Mouse (Mus musculus): ENCODE data around the gene Gm27021.

The Gm27021 gene

GRCm38 (mm10) chr8:120632969-120633664 is 34.8 kb downstream of the Gm27021 start:
- TF ChIP-seq GATA4 (IDR thresholded peaks at IDR 0.05; ENCODE audit: insufficient replicate concordance, low read length): no peak

GRCm38 (mm10) chr8:120631441-120632375 is 36.2 kb downstream of the Gm27021 start:
- no peak for TF ChIP-seq GATA4 (IDR thresholded peaks at IDR 0.05; ENCODE audit: insufficient replicate concordance, low read length)

DNA sequence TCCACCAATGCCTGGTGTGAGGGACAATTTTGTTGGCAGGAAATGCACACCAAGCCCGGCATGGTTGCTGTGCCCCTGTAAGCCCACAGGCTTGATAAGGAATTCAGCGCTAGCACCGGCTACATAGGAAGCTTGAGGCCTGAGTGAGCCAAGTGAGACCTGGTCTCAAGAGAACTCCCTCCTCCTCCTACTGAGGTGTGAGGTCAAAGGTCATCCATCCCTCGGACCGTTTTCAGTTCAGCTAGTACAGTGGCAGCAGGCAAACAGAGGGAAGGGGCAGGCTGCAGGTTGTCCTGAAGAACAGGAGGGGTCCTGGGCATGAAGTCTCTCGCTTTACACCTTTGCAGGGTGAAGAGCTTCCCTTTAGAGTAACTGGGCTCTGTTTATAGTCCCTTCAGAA is 37.0 kb downstream of the Gm27021 start:
- no peak for TF ChIP-seq GATA4 (IDR thresholded peaks at IDR 0.05; ENCODE audit: insufficient replicate concordance, low read length)

- no peak for TF ChIP-seq GATA4 (IDR thresholded peaks at IDR 0.05; ENCODE audit: insufficient replicate concordance, low read length)
These were observed 37.8 kb downstream of the Gm27021 start for GRCm38 (mm10) chr8:120630031-120630430.

GRCm38 (mm10) chr8:120627298-120627697 is 40.6 kb downstream of the Gm27021 start:
- no peak for TF ChIP-seq GATA4 (IDR thresholded peaks at IDR 0.05; ENCODE audit: insufficient replicate concordance, low read length)

- TF ChIP-seq GATA4 (IDR thresholded peaks at IDR 0.05; ENCODE audit: insufficient replicate concordance, low read length): no peak
These were observed 41.4 kb downstream of the Gm27021 start for GRCm38 (mm10) chr8:120626461-120626860.

DNA sequence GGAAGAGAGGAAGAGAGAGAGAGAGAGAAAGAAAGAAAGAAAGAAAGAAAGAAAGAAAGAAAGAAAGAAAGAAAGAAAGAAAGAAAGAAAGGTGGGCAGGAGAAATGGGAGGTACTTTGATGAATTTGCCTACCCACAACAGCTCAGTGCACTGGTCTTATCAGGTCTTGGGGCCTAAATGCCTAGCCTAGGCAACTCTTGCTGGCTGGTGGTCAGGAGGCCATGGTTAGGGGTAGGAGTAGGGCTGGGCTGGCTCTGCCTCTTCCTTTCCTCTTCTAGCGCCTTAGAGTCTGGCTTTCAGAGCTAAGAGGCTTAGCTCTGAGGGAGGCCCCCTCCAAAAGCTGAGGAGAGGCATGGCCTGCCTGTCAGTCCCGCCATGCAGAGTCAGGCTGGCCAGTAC is 44.3 kb downstream of the Gm27021 start:
- no peak for TF ChIP-seq GATA4 (IDR thresholded peaks at IDR 0.05; ENCODE audit: insufficient replicate concordance, low read length)

DNA sequence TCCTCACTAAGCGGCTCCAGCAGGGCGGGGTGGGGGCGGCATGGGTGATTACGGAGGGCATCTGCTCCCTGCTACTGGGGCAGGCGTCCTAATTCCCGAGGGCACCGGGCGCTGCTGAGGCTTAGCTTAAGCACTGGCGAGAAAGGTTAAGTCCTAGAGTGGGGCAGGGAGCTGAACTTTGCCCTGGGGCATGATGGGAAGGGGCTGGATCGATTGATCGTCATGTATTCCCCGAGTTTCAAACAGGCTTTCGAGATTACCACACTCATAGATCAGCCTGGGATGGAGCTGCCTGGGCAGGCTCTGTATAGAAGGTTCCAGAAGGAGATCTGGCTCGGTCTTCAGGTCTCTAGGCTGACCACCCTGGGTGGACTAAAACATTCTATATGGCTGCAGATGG is 45.7 kb downstream of the Gm27021 start:
- no peak for TF ChIP-seq GATA4 (IDR thresholded peaks at IDR 0.05; ENCODE audit: insufficient replicate concordance, low read length)

DNA sequence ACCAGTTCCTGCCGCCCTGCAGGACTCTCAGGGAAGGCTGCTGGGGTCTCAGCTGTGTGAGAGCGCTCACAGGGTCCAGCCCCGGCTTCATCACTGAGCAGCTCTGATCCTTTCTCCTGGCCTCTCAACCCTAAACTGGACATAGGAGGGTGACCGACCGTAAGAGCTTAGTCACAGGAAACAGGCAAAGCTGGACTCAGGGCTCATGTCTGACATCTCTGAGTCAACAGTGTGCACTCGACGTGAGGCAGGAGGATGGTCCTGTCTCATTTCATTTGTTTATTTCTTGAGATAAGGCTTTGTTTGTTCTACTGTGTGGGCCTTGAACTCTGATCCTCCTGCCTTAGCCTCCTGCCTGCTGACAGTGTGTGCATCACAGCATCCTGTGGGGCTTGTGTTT is 47.4 kb downstream of the Gm27021 start:
- TF ChIP-seq GATA4 (IDR thresholded peaks at IDR 0.05; ENCODE audit: insufficient replicate concordance, low read length): no peak

GRCm38 (mm10) chr8:120619235-120620180 is 48.4 kb downstream of the Gm27021 start:
- TF ChIP-seq GATA4 (IDR thresholded peaks at IDR 0.05; ENCODE audit: insufficient replicate concordance, low read length): no peak

GRCm38 (mm10) chr8:120618110-120618509 is 49.8 kb downstream of the Gm27021 start:
- TF ChIP-seq GATA4 (IDR thresholded peaks at IDR 0.05; ENCODE audit: insufficient replicate concordance, low read length): no peak

DNA sequence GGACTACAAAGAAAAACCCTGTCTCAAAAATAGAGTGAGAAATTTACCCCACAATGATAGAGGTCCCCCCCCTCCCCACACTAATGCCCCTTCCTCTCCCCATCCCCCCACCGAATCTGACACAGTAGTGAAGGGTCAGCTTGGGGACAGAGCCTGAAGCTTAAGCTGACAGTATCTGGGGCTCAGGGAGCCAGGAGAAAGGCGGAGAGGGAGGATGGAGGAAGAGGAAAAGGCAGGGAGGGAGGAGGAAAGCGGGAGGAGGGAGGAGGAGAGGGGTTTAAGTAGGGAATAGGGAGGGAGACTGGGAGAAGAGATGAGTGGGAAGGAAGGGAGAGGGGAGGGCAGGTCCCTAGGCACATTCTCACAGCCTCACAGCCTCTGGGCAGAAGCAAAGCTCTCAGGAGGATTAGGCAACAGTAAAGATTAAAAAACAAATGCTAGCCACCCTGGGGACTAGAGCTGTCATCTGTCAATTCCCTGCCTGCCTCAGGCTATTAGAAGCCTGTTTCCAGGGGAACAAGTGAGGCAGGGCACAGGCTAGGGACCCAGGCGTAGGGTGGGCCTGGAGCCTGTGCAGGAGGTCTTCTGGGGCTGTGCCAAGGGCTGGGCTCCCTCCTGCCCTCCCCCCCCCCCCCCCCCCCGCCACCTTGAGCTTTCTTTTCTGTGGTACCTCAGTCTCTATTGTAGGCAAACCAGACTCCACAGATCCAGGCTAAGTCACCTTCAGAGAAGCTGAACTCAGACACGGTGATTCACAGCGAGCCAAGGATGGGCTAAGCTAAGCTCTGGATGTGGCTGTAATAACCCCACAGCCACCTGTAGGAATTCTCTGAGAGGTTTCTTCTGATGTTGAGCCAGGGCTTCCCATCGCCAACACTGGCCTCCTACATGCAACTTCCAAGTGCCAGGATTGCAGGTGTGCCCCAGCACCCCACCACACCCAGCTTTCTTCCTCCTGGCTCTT is 50.9 kb downstream of the Gm27021 start:
- TF ChIP-seq GATA4 (IDR thresholded peaks at IDR 0.05; ENCODE audit: insufficient replicate concordance, low read length): no peak

DNA sequence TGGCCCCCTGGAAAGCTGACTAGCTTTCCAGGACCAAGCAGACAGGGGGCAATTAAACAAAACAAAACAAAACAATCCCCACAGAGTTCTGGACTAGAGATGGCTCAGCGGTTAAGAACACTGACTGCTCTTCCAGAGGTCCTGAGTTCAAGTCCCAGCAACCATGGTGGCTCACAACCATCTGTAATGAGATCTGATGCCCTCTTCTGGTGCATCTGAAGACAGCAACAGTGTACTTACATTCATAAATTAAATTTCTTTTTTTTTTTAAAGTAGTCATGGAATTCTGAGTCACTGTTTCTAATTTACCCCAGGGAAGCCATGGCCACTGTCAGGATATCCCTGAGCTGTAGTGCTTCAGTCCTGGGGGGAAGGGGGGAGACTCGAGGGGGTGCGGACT is 53.4 kb downstream of the Gm27021 start:
- no peak for TF ChIP-seq GATA4 (IDR thresholded peaks at IDR 0.05; ENCODE audit: insufficient replicate concordance, low read length)

DNA sequence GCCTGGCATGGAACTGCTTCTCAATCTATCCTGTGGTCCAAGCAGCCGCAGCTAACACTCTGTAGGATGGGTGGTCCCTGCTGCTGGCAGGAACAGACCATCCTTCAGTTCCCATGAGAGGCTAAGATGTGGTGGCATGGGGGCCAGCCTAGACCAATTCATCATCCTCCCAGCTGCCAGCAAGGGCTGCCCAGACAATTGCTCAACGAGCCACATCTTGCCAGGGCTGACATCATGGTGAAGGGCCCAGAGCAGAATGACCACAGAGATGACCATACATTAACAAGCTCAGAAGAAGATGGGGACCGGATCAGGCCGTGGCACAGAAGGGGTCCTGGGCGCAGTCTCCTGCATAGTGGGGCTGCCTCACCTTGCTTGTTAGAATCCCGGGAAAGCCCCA is 57.1 kb downstream of the Gm27021 start:
- TF ChIP-seq GATA4 (IDR thresholded peaks at IDR 0.05; ENCODE audit: insufficient replicate concordance, low read length): no peak
